12 mouse cellular contexts compared by ENCODE assay signal in genomic region chr4:115055691-115056090, GRCm38 (mm10). TPM values are rescaled to one million over a fixed set of nuclear protein-coding genes. Genes with fewer than 3 reads are reported as not detected.
DNase-seq lines count a peak whose midpoint lies in the region; ATAC-seq and TF ChIP-seq lines count a peak whose summit lies in the region.
"Had no signal": no experiment of that assay in that cellular context is flagged by ENCODE, and none has a peak within 500 bp of the region (broad histone marks: within the 10 kb centered on the region; RNA-seq: fewer than 3 reads in every experiment).

No protein-coding gene starts in this region.

- H3K4me1 ChIP-seq in heart, embryonic 13.5 days, result peaks cover 26% of the 10 kb centered on the region
- H3K4me1 ChIP-seq in lung, postnatal 0 days (ENCODE audit: insufficient read depth, low read depth, low read length), result no peaks in the 10 kb centered on the region; the same call in 1 of the 2 replicates
- peaks cover 17% of the 10 kb centered on the region for H3K4me1 ChIP-seq in hindbrain, embryonic 15.5 days (replicated peaks)
- H3K4me1 ChIP-seq in midbrain, embryonic 12.5 days, result peaks cover 19% of the 10 kb centered on the region

- H3K4me3 ChIP-seq in heart, embryonic 13.5 days, result peak overlapping the region; percentile 66; the same call in 1 of the 2 replicates
- peak overlapping the region; percentile 58; the same call in 1 of the 2 replicates for H3K4me3 ChIP-seq in lung, postnatal 0 days (ENCODE audit: low read depth, low read length)
- H3K4me3 ChIP-seq in hindbrain, embryonic 15.5 days, result no peak overlapping the region
- H3K4me3 ChIP-seq in midbrain, embryonic 12.5 days, result peak overlapping the region; percentile 37; the same call in 1 of the 2 replicates

- peak overlapping the region; percentile 84 for H3K27ac ChIP-seq in heart, embryonic 13.5 days (replicated peaks)
- H3K27ac ChIP-seq in lung, postnatal 0 days (ENCODE audit: low read length), result peak overlapping the region; percentile 89
- no peak overlapping the region for H3K27ac ChIP-seq in hindbrain, embryonic 15.5 days (replicated peaks)
- peak overlapping the region; percentile 81 for H3K27ac ChIP-seq in midbrain, embryonic 12.5 days (replicated peaks)

- H3K27me3 ChIP-seq in heart, embryonic 13.5 days (replicated peaks), result peaks cover 92% of the 10 kb centered on the region
- H3K27me3 ChIP-seq in lung, postnatal 0 days (replicated peaks; ENCODE audit: insufficient read depth, low read length), result peaks cover 35% of the 10 kb centered on the region
- peaks cover 75% of the 10 kb centered on the region for H3K27me3 ChIP-seq in hindbrain, embryonic 15.5 days
- H3K27me3 ChIP-seq in midbrain, embryonic 12.5 days, result peaks cover 97% of the 10 kb centered on the region
- H3K27me3 ChIP-seq: Patski had no signal

- 28% methylated on average over 3 of the region's 3 CpGs for WGBS in heart, embryonic 13.5 days
- 33% methylated on average over 3 of the region's 3 CpGs for WGBS in lung, postnatal 0 days
- 20% methylated on average over 3 of the region's 3 CpGs for WGBS in hindbrain, embryonic 15.5 days
- 10% methylated on average over 3 of the region's 3 CpGs for WGBS in midbrain, embryonic 12.5 days

- no peaks in the 10 kb centered on the region for H3K36me3 ChIP-seq in heart, embryonic 13.5 days
- no peaks in the 10 kb centered on the region for H3K36me3 ChIP-seq in lung, postnatal 0 days (ENCODE audit: insufficient read depth, low read length)
- no peaks in the 10 kb centered on the region for H3K36me3 ChIP-seq in hindbrain, embryonic 15.5 days
- no peaks in the 10 kb centered on the region for H3K36me3 ChIP-seq in midbrain, embryonic 12.5 days

- H3K9me3 ChIP-seq in heart, embryonic 13.5 days, result no peaks in the 10 kb centered on the region
- no peaks in the 10 kb centered on the region for H3K9me3 ChIP-seq in lung, postnatal 0 days (ENCODE audit: low read length)
- H3K9me3 ChIP-seq in hindbrain, embryonic 15.5 days, result no peaks in the 10 kb centered on the region
- H3K9me3 ChIP-seq in midbrain, embryonic 12.5 days, result no peaks in the 10 kb centered on the region

- DNase-seq in heart, postnatal 14 days, result no peak
- DNase-seq in lung, postnatal 0 days (ENCODE audit: low spot score), result no peak
- DNase-seq in lung, postnatal 14 days, result no peak
- DNase-seq in cerebellum, postnatal 10 days, result no peak
- DNase-seq in embryo, embryonic 11 days, result no peak
- DNase-seq: cerebellum, adult 8-10 months; thymus, adult 18-20 months had no signal

- no peak for TF ChIP-seq EP300 in lung, postnatal 0 days (IDR thresholded peaks at IDR 0.05)

- ATAC-seq in heart, embryonic 13.5 days (ENCODE audit: extremely low read depth, insufficient number of reproducible peaks, low FRiP score, low TSS enrichment), result no peak
- ATAC-seq in lung, postnatal 0 days, result no peak
- no peak for ATAC-seq in hindbrain, embryonic 15.5 days (ENCODE audit: low FRiP score, low read depth)
- ATAC-seq in midbrain, embryonic 12.5 days (ENCODE audit: low FRiP score, low read depth), result no peak
- ATAC-seq: CD4-positive, CD25-positive, alpha-beta regulatory T cell, adult 4 months; Patski had no signal

- TF ChIP-seq CTCF in lung, postnatal 0 days (IDR thresholded peaks at IDR 0.05), result no peak

- peak overlapping the region; percentile 96 for H3K4me2 ChIP-seq in heart, embryonic 13.5 days
- H3K4me2 ChIP-seq in lung, postnatal 0 days (replicated peaks; ENCODE audit: low read depth, low read length), result peak overlapping the region; percentile 77
- H3K4me2 ChIP-seq in hindbrain, embryonic 15.5 days, result peak overlapping the region; percentile 50; the same call in 1 of the 2 replicates
- H3K4me2 ChIP-seq in midbrain, embryonic 12.5 days (replicated peaks), result peak overlapping the region; percentile 51; the same call in 1 of the 2 replicates

- H3K9ac ChIP-seq in heart, embryonic 13.5 days, result peak overlapping the region; percentile 83
- H3K9ac ChIP-seq in lung, postnatal 0 days (replicated peaks; ENCODE audit: low read depth), result peak overlapping the region; percentile 59; the same call in 1 of the 2 replicates
- H3K9ac ChIP-seq in hindbrain, embryonic 15.5 days, result no peak overlapping the region
- no peak overlapping the region for H3K9ac ChIP-seq in midbrain, embryonic 12.5 days (replicated peaks)

- intact Hi-C loops in heart, postnatal 14 days (cut with DNase I), result loop anchor here (5.0 kb wide), 1 partner anchor 148 kb away; the partner anchor contains the start of gene Foxd2

RNA-seq across cellular contexts. Expression of gene Tal1, which starts 0.5 kb away (rescaled TPM):
- polyA plus RNA-seq in heart, embryonic 13.5 days (2015; fragmentation: Nextera tagmentation; extraction: Ambion mirVana), result 5.4 and 8.4 TPM in 2 replicates
- 1 to 10 TPM; 4.9 to 6.3 TPM for total RNA-seq in heart, postnatal 14 days (2021)
- polyA plus RNA-seq in lung, postnatal 0 days (2015; fragmentation: Nextera tagmentation; extraction: Ambion mirVana), result 1.9 and 2.5 TPM in 2 replicates
- polyA plus RNA-seq in hindbrain, embryonic 15.5 days (2015; fragmentation: Nextera tagmentation; extraction: Ambion mirVana), result 2.6 and 3.2 TPM in 2 replicates
- 9.6 and 9.8 TPM in 2 replicates for polyA plus RNA-seq in midbrain, embryonic 12.5 days (2016; fragmentation: Nextera tagmentation; extraction: Ambion mirVana)
- polyA plus RNA-seq: CD4-positive, CD25-positive, alpha-beta regulatory T cell, adult 4 months had no signal

RNA-seq across cellular contexts. Expression of gene Pdzk1ip1, which starts 32.8 kb away (rescaled TPM):
- 23.4 and 42.7 TPM in 2 replicates for polyA plus RNA-seq in heart, embryonic 13.5 days (2015; fragmentation: Nextera tagmentation; extraction: Ambion mirVana)
- total RNA-seq in heart, postnatal 14 days (2021), result 1 to 10 TPM in 1 of 2 experiments, under 1 TPM in 1; 0.88 to 2.0 TPM
- 99.9 and 117 TPM in 2 replicates for polyA plus RNA-seq in lung, postnatal 0 days (2015; fragmentation: Nextera tagmentation; extraction: Ambion mirVana)
- 2.7 and 3.7 TPM in 2 replicates for polyA plus RNA-seq in hindbrain, embryonic 15.5 days (2015; fragmentation: Nextera tagmentation; extraction: Ambion mirVana)
- 11.8 and 12.9 TPM in 2 replicates for polyA plus RNA-seq in midbrain, embryonic 12.5 days (2016; fragmentation: Nextera tagmentation; extraction: Ambion mirVana)

RNA-seq across cellular contexts. Expression of gene Stil, which starts 55.7 kb away (rescaled TPM):
- polyA plus RNA-seq in heart, embryonic 13.5 days (2015; fragmentation: Nextera tagmentation; extraction: Ambion mirVana), result 7.8 and 8.7 TPM in 2 replicates
- total RNA-seq in heart, postnatal 14 days (2021), result 1 to 10 TPM in 1 of 2 experiments, under 1 TPM in 1; 0.67 to 1.5 TPM
- polyA plus RNA-seq in lung, postnatal 0 days (2015; fragmentation: Nextera tagmentation; extraction: Ambion mirVana), result 0.61 and 1.0 TPM in 2 replicates
- polyA plus RNA-seq in hindbrain, embryonic 15.5 days (2015; fragmentation: Nextera tagmentation; extraction: Ambion mirVana), result 2.6 and 2.8 TPM in 2 replicates
- 15.7 and 16.4 TPM in 2 replicates for polyA plus RNA-seq in midbrain, embryonic 12.5 days (2016; fragmentation: Nextera tagmentation; extraction: Ambion mirVana)

Comparison
In these comparisons a context has a peak if more than half of its experiments do, and no peak if none do; other contexts are left out.
1. H3K9ac ChIP-seq: peak in heart, embryonic 13.5 days (single experiment) and lung, postnatal 0 days (single experiment); none in hindbrain, embryonic 15.5 days (single experiment) and midbrain, embryonic 12.5 days (single experiment).
2. Peak in every context shown above with its lines, with median percentiles within 50 percentile points of each other: H3K4me2 ChIP-seq.